Mouse (Mus musculus): ENCODE measurements at regions not wholly inside any gene's neighbourhood (a gene's known extent, or its start where the extent isn't known, plus 50 kb on each side); places are given as distances from the start of the nearest gene placed in this dataset.

DNA sequence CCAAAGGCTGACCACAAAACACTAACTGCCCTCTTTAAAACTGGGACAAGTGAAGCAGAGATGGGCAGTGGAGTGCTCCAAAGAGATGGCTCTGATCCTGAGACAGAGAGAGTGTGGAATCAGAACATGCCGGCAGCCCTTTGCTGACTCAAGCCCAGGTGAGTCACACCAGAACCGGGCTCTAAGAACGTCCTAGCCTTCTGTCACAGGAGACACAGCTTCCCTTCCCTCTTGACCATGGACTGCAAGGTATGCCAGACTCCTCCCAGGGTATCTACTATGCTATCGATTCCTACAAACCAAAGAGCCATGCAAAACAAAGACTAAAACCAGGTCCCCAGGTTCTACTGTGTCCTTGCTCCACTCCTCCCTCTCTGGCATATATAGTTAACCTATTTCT is 98.0 kb downstream of the Dhx15 start:
- intact Hi-C loops (cut with DNase I) = no loop called here
- no peak for DNase-seq

DNA sequence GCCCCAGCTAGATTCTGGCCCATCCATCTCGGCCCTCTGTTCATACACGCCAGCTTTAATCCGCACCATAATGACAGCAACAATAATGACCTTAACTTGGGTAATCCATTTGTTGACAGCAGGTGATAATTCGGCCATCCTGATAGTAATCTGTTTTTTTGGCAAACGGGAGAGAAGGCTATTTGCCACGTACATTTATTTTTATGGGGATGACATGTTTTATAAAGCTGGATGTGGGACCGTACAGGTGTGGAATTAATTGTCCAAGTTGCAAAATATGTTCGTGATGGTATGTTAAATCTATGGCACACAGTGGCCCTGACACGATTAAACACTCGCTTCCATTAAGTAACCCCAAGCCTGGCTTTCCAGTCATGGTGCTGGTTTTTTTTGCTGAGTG is 102.2 kb downstream of the Dhx15 start:
- intact Hi-C loops (cut with DNase I) = no loop called here
- no peak for DNase-seq

- intact Hi-C loops (cut with DNase I) = no loop called here
Observed at GRCm38 (mm10) chr5:52086766-52087429, 103.4 kb downstream of the Dhx15 start.

GRCm38 (mm10) chr5:52080268-52080667 is 110.0 kb downstream of the Dhx15 start:
- DNase-seq = no peak
- intact Hi-C loops (cut with DNase I) = no loop called here

More at GRCm38 (mm10) chr5:52086766-52087429, 103.4 kb downstream of the Dhx15 start:
- no peak for DNase-seq

- no peak for DNase-seq
- intact Hi-C loops (cut with DNase I) = no loop called here
Observed at GRCm38 (mm10) chr5:52077696-52078095, 112.6 kb downstream of the Dhx15 start.

GRCm38 (mm10) chr5:52075096-52075495 is 115.2 kb downstream of the Dhx15 start:
- intact Hi-C loops (cut with DNase I) = no loop called here
- DNase-seq = no peak

- DNase-seq = peak; percentile 74 to 81
- intact Hi-C loops (cut with DNase I) = loop anchor here (5.0 kb wide), 5 partner anchors 158 to 1313 kb away; no protein-coding TSS in a partner anchor
Observed at GRCm38 (mm10) chr5:52064804-52065451, 125.4 kb downstream of the Dhx15 start.

DNA sequence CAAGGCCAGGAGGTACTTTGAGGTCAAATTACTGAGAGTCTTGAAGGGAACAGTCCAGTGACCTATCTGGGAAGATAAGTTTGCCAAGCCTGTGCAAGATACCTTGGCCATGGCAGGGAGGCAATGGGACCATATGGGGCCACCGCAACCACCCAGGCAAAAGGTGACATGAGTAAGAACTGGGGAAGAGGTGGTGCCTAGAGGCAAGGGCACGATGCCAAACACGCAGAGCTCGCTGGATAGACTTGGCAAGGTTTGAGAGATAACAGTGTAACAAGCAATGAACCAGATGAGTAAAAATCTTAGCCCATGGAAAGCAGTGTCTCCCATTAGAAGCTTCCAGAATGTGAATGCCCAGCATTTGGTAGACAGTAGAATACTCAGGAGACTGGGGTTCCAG is 128.1 kb downstream of the Dhx15 start:
- intact Hi-C loops (cut with DNase I) = loop anchor here (5.0 kb wide), 1 partner anchor 465 kb away; no protein-coding TSS in a partner anchor
- peak; percentile 23 for DNase-seq

GRCm38 (mm10) chr5:52061226-52061625 is 129.1 kb downstream of the Dhx15 start:
- no peak for DNase-seq
- intact Hi-C loops (cut with DNase I) = loop anchor here (5.0 kb wide), 1 partner anchor 464 kb away; no protein-coding TSS in a partner anchor

DNA sequence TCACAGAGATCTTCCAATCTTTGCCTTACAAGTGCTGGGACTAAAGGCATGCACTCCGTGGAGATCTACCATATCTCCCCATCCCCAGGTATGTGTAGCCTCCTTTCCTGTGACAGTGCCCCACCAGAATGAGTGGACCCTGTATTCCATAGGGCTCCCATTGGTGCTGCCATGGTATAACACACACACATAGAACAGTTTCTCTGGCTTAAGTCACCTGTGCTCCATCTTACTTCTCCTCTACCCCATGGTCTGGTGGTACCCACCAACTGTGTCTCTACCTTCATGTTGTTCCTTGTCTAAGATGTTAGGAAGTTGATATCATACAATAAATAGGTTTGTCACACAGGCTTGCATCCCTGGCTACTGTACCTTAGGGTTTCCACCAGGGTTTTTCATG is 133.1 kb downstream of the Dhx15 start:
- intact Hi-C loops (cut with DNase I) = no loop called here
- no peak for DNase-seq

GRCm38 (mm10) chr5:52052072-52052465 is 138.2 kb downstream of the Dhx15 start:
- DNase-seq = no peak
- intact Hi-C loops (cut with DNase I) = no loop called here

DNA sequence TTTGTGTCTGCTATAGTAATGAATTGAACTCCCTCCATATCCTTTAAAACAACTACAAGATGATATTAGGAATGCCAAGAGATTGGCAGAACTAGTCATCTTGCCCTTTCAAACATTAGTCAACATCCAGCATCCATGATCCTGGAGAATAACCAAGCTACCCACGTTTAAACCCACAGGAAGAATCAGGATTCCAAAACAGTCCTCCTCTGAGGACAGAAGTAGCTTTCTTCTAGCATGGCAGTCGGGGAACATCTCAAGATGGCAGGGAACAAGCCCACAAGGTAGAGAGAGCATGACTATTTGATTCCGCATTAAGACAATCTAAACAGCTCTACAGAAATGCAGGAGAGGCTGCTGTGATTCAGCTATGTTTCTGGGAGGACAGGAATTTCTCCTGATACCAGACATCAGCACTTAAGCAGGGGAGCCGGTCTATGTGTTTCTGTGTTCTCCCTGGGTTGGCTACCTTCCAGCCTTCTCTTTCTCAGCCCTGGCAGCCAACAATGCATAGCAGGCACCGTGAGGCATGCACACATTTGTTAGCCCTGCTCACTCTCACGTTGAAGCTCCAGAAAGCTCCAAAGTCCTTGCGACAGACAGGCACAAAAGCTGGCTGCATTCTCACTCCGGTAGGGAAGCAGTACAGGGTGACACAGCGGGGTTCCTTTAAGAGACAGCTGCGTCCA is 138.8 kb downstream of the Dhx15 start:
- intact Hi-C loops (cut with DNase I) = no loop called here
- DNase-seq = no peak

DNA sequence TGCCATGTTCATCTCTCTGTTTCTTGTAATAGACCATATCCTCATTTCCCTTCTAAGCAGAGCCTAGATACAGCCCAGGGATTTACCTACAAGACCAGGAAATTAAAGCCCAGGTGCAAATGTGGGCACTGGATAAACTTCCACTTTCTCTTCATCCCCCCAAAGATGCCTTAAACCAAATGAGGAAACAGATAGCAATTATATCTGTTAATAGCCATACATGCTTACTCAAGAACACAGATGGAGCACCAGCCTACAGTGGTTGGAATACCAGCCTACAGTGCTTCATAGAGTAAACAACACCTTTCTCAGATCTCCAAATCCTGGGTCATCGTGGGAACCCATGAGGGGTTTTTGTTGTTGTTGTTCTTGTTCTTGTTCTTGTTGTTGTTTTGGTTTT is 141.5 kb downstream of the Dhx15 start:
- intact Hi-C loops (cut with DNase I) = no loop called here
- DNase-seq = no peak

DNA sequence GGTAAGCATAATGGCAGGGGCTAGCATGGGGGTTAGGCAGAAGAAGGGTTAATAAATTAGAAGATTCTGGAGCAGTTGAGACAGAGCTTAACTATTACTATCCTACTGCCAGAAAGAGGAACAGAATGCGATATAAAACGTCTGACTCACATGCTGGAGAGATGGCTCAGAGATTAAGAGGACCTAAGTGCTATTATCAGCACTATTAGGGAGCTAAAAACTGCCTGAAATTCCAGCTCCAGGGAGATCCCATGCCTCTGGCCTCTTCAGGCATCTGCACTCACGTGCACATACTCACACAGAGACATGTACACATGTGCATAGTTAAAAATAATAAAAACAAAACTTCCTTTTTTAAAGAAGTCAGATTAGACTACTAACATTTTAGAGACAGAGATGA is 143.6 kb downstream of the Dhx15 start:
- no peak for DNase-seq
- intact Hi-C loops (cut with DNase I) = no loop called here

GRCm38 (mm10) chr5:52044101-52044500 is 146.2 kb downstream of the Dhx15 start:
- intact Hi-C loops (cut with DNase I) = loop anchor here (5.0 kb wide), 1 partner anchor 137 kb away; no protein-coding TSS in a partner anchor
- DNase-seq = no peak

- DNase-seq = no peak
- intact Hi-C loops (cut with DNase I) = loop anchor here (5.0 kb wide), 1 partner anchor 134 kb away; no protein-coding TSS in a partner anchor
Observed at GRCm38 (mm10) chr5:52041447-52041846, 148.9 kb downstream of the Dhx15 start.

GRCm38 (mm10) chr5:52040427-52041312 is 149.6 kb downstream of the Dhx15 start:
- peak; percentile 41 to 56 for DNase-seq
- intact Hi-C loops (cut with DNase I) = loop anchor here (5.0 kb wide), 1 partner anchor 133 kb away; no protein-coding TSS in a partner anchor

- DNase-seq = no peak
- intact Hi-C loops (cut with DNase I) = no loop called here
Observed at GRCm38 (mm10) chr5:52035339-52035738, 155.0 kb downstream of the Dhx15 start.

DNA sequence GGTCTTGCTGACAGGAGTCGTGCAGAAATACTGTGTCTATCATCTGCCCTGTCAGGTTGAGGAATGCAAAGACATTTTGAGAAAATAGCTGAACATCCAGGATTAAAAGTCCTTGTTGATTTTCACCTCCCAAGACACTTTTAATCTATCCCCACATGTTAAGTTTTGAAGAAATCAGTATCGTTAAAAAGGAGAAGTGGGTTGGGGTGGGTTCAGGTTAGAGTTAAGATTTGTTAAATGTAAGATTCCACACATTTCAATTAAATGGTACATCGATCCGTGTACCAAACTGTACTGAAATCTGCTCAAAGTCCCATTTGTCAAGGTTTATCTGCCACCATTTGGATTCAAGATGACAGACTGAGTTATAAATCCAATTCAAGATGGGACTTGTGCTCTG is 162.8 kb downstream of the Dhx15 start:
- intact Hi-C loops (cut with DNase I) = no loop called here

GRCm38 (mm10) chr5:52026148-52026547 is 164.2 kb downstream of the Dhx15 start:
- no peak for DNase-seq
- intact Hi-C loops (cut with DNase I) = no loop called here

More for the DNA sequence above, 162.8 kb downstream of the Dhx15 start:
- no peak for DNase-seq

Data from heart, postnatal 36 days (tissue).